Mouse (Mus musculus) liver, postnatal 0 days (tissue): ENCODE data around the gene Higd1b. TPM values are rescaled to one million over a fixed set of nuclear protein-coding genes. Genes with fewer than 3 reads are reported as not detected.

Experiments used
- ATAC-seq: fragments of 200-750 bp; cut with Nextera tagmentation; 2 replicates; pipeline ENCODE4 v1.8.0; 2017; ENCODE audit warnings: mild to moderate bottlenecking, moderate library complexity
- DNase-seq: peaks from one replicate; pipeline ENCODE4 v3.0.0-alpha.2; 2016
- H3K27ac ChIP-seq: fragments of 300-500 bp; sonication (generic); 2 replicates; pipeline ENCODE4 v1.5.1; 2014; ENCODE audit warnings: antibody characterized with exemption, moderate library complexity, mild to moderate bottlenecking, low read depth
- H3K27me3 ChIP-seq: fragments of 300-500 bp; sonication (generic); 2 replicates; pipeline ENCODE4 v1.6.1; 2014; ENCODE audit warnings: low read length, control low read depth, mixed read lengths; ENCODE audit not compliant: insufficient read depth
- H3K36me3 ChIP-seq: fragments of 300-500 bp; sonication (generic); replicated peaks from 2 replicates; pipeline ENCODE4 v1.6.1; 2014; ENCODE audit warnings: mild to moderate bottlenecking, control low read depth, low read length, moderate library complexity, mixed read lengths; ENCODE audit not compliant: insufficient read depth
- H3K4me1 ChIP-seq: fragments of 300-500 bp; sonication (generic); 2 replicates; pipeline ENCODE4 v1.6.1; 2014; ENCODE audit warnings: antibody characterized with exemption, mild to moderate bottlenecking, control low read depth; ENCODE audit not compliant: insufficient read depth
- H3K4me2 ChIP-seq: fragments of 300-500 bp; sonication (generic); 2 replicates; pipeline ENCODE4 v1.6.1; 2014; ENCODE audit warnings: low read depth, mild to moderate bottlenecking, low read length, moderate library complexity, mixed read lengths
- H3K4me3 ChIP-seq: fragments of 300-500 bp; sonication (generic); 2 replicates; pipeline ENCODE4 v1.5.1; 2014; ENCODE audit warnings: low read depth, low read length
- H3K9ac ChIP-seq: fragments of 300-500 bp; sonication (generic); replicated peaks from 2 replicates; pipeline ENCODE4 v1.6.1; 2014; ENCODE audit warnings: mild to moderate bottlenecking, moderate library complexity
- H3K9me3 ChIP-seq: fragments of 300-500 bp; sonication (generic); 2 replicates; pipeline ENCODE4 v1.6.1; 2016; ENCODE audit warnings: mild to moderate bottlenecking, control low read depth, low read length, mixed read lengths
- CTCF ChIP-seq: sonication (generic); IDR thresholded peaks from 2 replicates; pipeline ENCODE4 v1.5.1; 2016; ENCODE audit warnings: antibody characterized with exemption, low read depth
- EP300 ChIP-seq: IDR thresholded peaks from 2 replicates; pipeline ENCODE4 v1.6.1; 2016; ENCODE audit warnings: antibody characterized with exemption, low read depth, mild to moderate bottlenecking
- WGBS: fragments of 180-500 bp; shearing (Covaris S2); extraction: QIAGEN DNeasy Blood & Tissue Kit; methylation state at CpG from one replicate; pipeline ENCODE4 v1.1.7; 2014; ENCODE audit not compliant: insufficient replicate concordance; 5-methylcytosine and 5-hydroxymethylcytosine counted together
- polyA plus RNA-seq: library from polyadenylated mRNA; unstranded; fragments of >200 nt; fragmentation: Nextera tagmentation; extraction: Ambion mirVana; gene quantifications from 2 replicates; pipeline ENCODE4 v1.2.1, GENCODE M21; 2015

Gene Higd1b
- polyA plus RNA-seq, 1 experiment from 2014 or later, result not detected

DNA sequence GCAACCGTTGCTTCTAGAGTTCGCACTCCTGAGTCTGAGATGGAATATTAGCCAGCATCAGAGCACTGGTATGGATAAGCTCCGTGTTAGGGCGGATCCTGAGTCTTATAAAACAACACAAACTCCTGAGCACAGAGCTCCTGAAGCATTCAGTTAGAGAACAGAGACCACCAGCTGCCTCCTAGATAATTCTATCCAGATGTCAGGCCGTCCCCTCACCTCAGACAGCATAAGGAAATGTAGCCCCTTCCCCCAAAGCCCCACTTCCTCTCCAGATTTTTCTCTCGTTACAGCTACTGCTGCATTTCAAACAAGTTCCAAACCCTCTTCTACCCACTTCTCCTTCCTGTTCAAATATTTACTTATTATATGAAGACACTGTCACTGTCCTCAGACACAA, 20.3 kb downstream of the Higd1b start:
- peaks cover 69% of the 10 kb centered on the region for H3K36me3 ChIP-seq
- TF ChIP-seq CTCF (no peak), EP300 (no peak)
- DNase-seq (no peak), ATAC-seq (no peak)
- no peaks in the 10 kb centered on the region for H3K4me1 ChIP-seq
- H3K27me3 ChIP-seq, result no peaks in the 10 kb centered on the region
- no peak overlapping the region for H3K4me2 ChIP-seq
- no peak overlapping the region for H3K9ac ChIP-seq
- H3K4me3 ChIP-seq, result no peak overlapping the region
- no peaks in the 10 kb centered on the region for H3K9me3 ChIP-seq
- H3K27ac ChIP-seq, result no peak overlapping the region
- 82% methylated on average over 6 of the region's 6 CpGs for WGBS

DNA sequence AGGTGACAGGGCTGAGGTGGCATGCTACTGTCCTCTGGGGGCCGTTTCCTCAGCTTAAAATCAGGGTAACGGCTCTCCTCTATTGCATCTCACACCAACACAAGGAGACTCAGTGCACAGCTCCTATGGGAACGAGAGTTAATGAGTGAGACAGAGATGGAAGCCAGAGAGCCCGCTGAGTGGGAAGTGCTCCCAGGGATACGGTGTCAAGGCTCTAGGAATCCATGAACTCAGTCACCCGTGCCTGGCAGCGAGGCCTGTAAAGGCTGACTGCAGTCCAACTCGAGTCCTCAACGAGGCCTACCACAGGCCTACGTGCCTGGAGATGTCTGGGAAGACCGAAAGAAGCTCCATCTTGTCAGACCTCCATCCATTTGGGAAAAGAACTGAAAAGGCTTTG, 23.3 kb downstream of the Higd1b start:
- H3K4me3 ChIP-seq, result no peak overlapping the region
- H3K27me3 ChIP-seq, result no peaks in the 10 kb centered on the region
- H3K9me3 ChIP-seq, result no peaks in the 10 kb centered on the region
- no peaks in the 10 kb centered on the region for H3K4me1 ChIP-seq
- H3K4me2 ChIP-seq, result no peak overlapping the region
- ATAC-seq (no peak), DNase-seq (no peak)
- H3K27ac ChIP-seq, result no peak overlapping the region
- WGBS, result 93% methylated on average over 11 of the region's 11 CpGs
- H3K9ac ChIP-seq, result no peak overlapping the region
- H3K36me3 ChIP-seq, result peaks cover 69% of the 10 kb centered on the region
- no peak for TF ChIP-seq CTCF
- no peak for TF ChIP-seq EP300

DNA sequence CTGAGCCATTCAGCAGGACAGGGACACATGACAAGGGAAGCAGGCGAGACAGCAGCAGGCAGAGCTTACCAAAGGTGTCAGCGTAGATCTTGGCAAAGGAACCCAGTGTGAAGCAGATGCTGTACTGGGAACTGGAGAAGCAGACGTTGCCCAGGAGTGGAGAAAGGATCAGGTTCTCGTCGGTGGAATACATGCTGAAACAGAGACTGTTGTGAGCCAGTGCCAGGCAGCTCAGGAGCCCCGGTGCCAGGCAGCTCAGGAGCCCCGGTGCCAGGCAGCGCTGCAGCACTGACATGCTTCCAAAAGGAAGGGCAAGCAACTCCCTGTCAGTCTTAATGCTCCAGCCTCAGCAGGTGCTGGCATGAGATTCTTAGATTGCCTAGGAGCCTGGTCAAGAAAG, 24.3 kb downstream of the Higd1b start:
- TF ChIP-seq CTCF (no peak), EP300 (no peak)
- peaks cover 62% of the 10 kb centered on the region for H3K36me3 ChIP-seq
- no peaks in the 10 kb centered on the region for H3K9me3 ChIP-seq
- no peak overlapping the region for H3K4me3 ChIP-seq
- 91% methylated on average over 8 of the region's 8 CpGs for WGBS
- no peak for ATAC-seq
- no peak for DNase-seq
- H3K27me3 ChIP-seq, result no peaks in the 10 kb centered on the region
- H3K4me1 ChIP-seq, result no peaks in the 10 kb centered on the region
- H3K27ac ChIP-seq, result no peak overlapping the region
- no peak overlapping the region for H3K4me2 ChIP-seq
- H3K9ac ChIP-seq, result no peak overlapping the region

DNA sequence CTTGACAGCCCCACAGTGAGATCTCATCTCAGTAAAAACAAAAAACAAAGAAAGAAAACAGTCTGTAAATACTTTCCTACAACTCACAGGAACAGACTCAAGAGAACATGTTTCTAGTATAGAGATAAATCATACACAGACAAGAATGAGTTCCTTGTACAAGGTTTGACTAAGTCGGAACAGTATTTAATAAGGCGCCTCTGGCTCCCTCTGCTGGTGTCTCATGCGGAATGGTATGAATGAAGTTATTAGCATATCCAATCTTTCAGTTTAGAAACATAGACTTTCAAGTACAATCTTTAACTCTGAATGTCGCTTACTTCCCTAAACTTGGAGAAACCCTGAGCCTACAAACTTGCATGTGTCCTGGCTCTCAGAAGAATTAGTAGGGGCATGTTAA, 28.6 kb downstream of the Higd1b start:
- Histone ChIP-seq H3K9me3 (no peaks in the 10 kb centered on the region), H3K4me1 (no peaks in the 10 kb centered on the region), H3K36me3 (peaks cover 62% of the 10 kb centered on the region), H3K4me3 (no peak overlapping the region), H3K4me2 (no peak overlapping the region), H3K27me3 (no peaks in the 10 kb centered on the region), H3K9ac (no peak overlapping the region), H3K27ac (no peak overlapping the region)
- no peak for ATAC-seq
- TF ChIP-seq EP300 (no peak), CTCF (peak; percentile 67)
- 36% methylated on average over 4 of the region's 4 CpGs for WGBS
- DNase-seq, result peak; percentile 64

DNA sequence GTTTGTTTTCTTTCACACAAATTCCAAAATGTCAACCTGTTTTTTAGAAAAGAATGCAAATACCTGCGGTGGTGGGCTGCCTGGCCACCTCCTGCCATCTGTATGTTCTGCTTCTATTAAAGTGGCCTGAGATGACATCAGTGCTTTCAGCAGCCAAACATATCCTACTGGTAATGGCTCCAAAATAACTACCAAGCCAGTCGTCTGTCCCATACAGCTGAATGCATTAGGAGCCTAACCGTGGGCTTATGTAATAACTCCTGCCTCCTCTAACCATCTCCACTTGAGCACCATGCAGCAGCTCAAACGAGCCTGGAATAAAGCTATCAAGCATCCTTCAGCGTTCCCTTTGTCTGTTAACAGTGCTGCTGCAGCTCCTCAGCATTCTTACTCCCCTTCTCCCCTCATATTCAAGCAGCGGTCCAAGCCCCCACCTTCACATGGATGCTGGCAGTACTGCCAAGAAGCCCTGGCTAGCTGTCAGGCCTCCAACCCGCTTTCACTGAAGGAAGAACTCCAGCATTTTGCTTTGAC, 39.2 kb downstream of the Higd1b start:
- WGBS, result 87% methylated on average over 7 of the region's 7 CpGs

DNA sequence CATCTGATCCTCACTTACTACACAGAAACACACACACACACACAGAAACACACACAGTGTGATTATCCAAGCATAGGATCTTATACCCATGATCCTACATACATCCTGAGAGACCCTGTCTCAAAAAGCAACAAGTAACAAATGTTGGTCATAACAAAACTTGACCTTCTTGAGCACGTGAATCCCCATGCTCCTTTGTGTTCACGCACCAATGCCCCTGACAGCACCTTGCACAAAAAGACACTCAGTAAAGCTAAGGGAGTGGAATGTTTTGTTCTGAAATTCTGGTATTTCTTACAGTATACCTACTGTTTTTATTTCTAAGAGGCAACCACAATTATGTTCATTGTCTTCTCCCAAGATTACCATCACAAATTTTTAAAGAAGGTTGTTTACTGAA, 43.9 kb downstream of the Higd1b start:
- H3K4me2 ChIP-seq, result peak overlapping the region; percentile 86
- H3K9me3 ChIP-seq, result no peaks in the 10 kb centered on the region
- peak overlapping the region; percentile 87; the same call in 1 of the 2 replicates for H3K4me3 ChIP-seq
- peaks cover 26% of the 10 kb centered on the region for H3K36me3 ChIP-seq
- no peak for ATAC-seq
- peaks cover 15% of the 10 kb centered on the region for H3K4me1 ChIP-seq
- DNase-seq, result no peak
- H3K9ac ChIP-seq, result peak overlapping the region; percentile 88
- TF ChIP-seq EP300 (no peak), CTCF (no peak)
- no peak overlapping the region for H3K27ac ChIP-seq
- WGBS, result 85% methylated on average over 2 of the region's 2 CpGs
- H3K27me3 ChIP-seq, result no peaks in the 10 kb centered on the region

More for the DNA sequence above, 39.2 kb downstream of the Higd1b start:
- H3K36me3 ChIP-seq, result peaks cover 50% of the 10 kb centered on the region
- H3K4me1 ChIP-seq, result peaks cover 7% of the 10 kb centered on the region; the same call in 1 of the 2 replicates
- no peaks in the 10 kb centered on the region for H3K9me3 ChIP-seq
- DNase-seq, result no peak
- no peak for TF ChIP-seq CTCF
- TF ChIP-seq EP300, result no peak
- no peaks in the 10 kb centered on the region for H3K27me3 ChIP-seq
- H3K27ac ChIP-seq, result no peak overlapping the region
- H3K4me2 ChIP-seq, result no peak overlapping the region
- H3K4me3 ChIP-seq, result no peak overlapping the region
- ATAC-seq, result no peak
- H3K9ac ChIP-seq, result no peak overlapping the region
